Mouse (Mus musculus) urinary bladder, adult 18-20 months (tissue): ENCODE data around the gene Olfr575.

Experiments
- DNase-seq, 2 experiments: peaks; one replicate each; pipeline ENCODE4 v3.0.0; 2022; ENCODE audit warnings: low spot score in 2 of 2, mixed read lengths in 2 of 2

Olfr575 gene

DNA sequence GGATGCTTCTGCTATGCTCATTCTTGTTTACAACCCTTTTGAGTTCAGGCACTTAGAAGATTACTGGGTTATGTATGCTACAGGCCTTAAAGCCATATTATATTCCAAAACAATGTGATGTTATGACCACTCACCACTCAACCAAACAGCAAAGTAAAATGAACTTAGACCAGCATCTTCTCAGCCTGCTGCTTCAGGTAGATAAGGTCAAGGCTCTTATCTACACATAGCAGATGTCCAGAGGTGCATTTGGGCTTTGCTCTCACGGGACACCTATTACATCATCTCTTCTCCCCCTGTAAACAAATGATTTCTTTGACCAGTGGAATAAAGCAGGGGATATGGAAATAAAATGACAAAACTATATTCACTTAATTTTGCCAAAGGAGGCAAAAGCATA lies at the start of gene Olfr575:
Gene Olfr575 (minus strand): TSS at position 183 of the 400 bp plus-strand sequence.
- DNase-seq = no peak

DNA sequence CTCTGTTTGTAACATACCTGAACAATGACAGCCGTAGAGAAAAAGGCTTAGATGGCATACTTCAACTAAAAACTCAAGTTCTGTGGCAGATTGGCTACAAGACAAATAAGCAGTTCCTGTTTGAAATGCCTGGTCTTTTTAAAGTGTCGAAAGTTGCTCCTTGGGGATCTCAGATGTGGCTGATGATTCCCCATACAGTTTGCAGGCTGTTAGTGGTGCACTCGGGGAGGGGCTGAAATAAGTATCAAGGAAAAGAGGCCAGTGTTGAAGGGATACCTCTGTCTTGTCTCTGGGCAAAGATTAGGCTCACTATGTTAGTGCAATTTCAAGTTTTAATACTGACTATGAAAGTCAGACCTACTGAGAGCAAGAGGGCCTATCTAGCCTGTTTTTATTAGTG lies 30.6 kb upstream of the Olfr575 start, which contains the start of gene Olfr578:
Gene Olfr578 (minus strand): TSS at position 101 of the 400 bp plus-strand sequence.
- no peak for DNase-seq

DNA sequence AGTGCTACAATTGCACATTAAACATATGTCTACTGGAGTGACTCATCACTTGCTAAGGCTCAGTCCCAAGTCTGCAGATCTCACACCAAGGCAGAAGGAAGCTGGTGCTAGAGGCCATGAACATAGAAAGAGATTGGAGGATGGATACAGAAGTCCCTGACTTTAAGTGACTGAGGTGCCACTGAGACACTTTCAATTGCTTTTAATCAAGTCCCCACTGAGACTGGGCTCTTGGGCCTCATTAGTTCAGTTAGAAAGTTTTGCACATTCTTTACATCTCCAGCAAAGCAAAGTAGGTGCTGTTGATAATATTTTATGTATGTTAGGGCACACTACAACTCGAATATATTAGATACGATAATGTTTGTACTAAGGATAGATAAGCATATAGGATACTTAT lies 17.3 kb upstream of the Olfr575 start, which contains the start of gene Olfr577:
Gene Olfr577 (minus strand): TSS at position 101 of the 400 bp plus-strand sequence.
- no peak for DNase-seq

- no peak for DNase-seq
Observed at GRCm38 (mm10) chr7:102974399-102974798, 15.8 kb upstream of the Olfr575 start.

DNA sequence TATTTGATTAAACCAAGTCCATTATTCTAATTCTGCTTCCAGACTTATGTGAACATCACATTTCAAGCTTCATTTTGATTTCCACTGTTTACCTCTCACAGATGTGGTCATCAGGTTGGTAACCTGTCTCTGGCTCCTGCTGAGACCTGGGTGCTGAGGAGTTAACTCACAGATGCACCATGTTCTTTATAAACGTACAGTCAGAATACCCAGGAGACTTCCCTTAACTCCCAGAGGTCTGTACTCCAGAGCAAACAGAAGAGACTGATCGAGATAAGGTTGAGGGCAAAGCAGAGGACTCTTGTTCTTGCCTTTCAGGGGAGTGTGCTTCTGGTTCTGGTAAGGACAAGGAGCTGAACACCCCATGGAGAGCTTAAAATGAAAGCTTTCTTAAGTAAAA lies 3.8 kb upstream of the Olfr575 start, which contains the start of gene Olfr576:
Gene Olfr576 (plus strand): TSS at position 301 of the 400 bp plus-strand sequence.
- no peak for DNase-seq

GRCm38 (mm10) chr7:102958137-102958536 lies 438 bp downstream of the Olfr575 start:
- DNase-seq = no peak

DNA sequence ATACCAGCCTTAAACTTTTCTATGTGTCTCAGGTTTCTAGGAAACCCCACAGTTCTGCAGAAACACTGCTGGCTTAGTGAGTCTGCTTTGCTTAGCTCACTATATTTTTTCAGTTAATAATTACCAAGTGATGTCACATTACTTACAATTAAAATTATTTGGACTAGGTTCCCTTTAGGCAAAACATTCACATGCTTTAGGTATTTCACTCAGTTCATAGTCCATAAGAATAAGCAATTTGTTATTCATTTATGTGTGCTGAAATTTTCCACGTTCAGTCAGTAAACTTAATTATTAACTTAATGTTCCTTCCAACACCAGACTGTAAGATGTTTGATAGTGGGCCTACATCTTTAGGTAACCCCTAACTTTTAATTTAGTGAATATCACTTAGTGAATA lies 7.8 kb downstream of the Olfr575 start:
- DNase-seq = no peak

- no peak for DNase-seq
Observed at GRCm38 (mm10) chr7:102948167-102948566, 10.4 kb downstream of the Olfr575 start, which contains the start of gene Olfr574. TSS of gene Olfr574 (plus strand) at chr7:102948467.

DNA sequence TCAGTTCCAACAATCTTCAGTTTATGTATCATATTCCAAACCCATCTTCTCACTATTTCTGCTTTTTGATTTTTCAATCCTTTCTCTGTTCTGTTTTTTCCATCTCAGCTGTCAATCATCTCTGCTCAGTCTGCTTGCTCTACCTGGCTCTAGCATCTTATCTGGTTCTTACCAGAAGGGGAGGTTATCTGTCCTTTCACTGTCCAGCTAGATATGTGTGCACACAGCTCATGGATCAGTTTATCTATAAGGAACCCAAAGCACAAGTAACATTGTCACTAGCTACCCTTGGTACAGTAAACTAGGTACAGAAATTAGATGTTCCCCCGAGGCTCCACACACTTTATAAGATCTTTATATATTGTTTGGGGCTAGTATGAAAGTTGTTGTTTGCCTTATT lies 15.2 kb downstream of the Olfr575 start:
- DNase-seq = no peak

GRCm38 (mm10) chr7:102942475-102942874 lies 16.1 kb downstream of the Olfr575 start, which contains the start of gene Olfr573-ps1:
TSS of gene Olfr573-ps1 (minus strand) at chr7:102942575.
- DNase-seq = no peak

DNA sequence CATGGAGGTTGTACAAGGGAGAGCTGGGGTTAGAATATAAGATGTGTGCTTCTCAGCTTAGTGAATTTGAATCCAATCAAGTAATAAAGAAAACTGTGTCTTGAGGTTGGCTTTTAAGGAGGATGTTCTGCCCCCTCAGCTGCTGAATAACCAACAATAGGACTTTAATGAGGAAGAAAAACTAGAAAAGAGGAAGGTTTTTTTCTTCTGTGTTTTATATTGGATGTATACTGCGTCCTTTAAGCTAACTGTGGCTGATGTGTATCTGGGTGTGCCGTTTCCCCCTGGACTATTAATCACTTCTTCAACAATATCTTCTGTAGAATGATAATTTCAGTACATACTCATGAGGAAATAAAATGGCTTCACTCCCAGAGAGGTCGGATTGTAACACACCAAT lies 31.5 kb downstream of the Olfr575 start:
- no peak for DNase-seq

- no peak for DNase-seq
Observed at GRCm38 (mm10) chr7:102924109-102924508, 34.5 kb downstream of the Olfr575 start, which contains the start of gene Olfr572. TSS of gene Olfr572 (plus strand) at chr7:102924409.

- no peak for DNase-seq
Observed at GRCm38 (mm10) chr7:102919632-102920031, 38.9 kb downstream of the Olfr575 start.

DNA sequence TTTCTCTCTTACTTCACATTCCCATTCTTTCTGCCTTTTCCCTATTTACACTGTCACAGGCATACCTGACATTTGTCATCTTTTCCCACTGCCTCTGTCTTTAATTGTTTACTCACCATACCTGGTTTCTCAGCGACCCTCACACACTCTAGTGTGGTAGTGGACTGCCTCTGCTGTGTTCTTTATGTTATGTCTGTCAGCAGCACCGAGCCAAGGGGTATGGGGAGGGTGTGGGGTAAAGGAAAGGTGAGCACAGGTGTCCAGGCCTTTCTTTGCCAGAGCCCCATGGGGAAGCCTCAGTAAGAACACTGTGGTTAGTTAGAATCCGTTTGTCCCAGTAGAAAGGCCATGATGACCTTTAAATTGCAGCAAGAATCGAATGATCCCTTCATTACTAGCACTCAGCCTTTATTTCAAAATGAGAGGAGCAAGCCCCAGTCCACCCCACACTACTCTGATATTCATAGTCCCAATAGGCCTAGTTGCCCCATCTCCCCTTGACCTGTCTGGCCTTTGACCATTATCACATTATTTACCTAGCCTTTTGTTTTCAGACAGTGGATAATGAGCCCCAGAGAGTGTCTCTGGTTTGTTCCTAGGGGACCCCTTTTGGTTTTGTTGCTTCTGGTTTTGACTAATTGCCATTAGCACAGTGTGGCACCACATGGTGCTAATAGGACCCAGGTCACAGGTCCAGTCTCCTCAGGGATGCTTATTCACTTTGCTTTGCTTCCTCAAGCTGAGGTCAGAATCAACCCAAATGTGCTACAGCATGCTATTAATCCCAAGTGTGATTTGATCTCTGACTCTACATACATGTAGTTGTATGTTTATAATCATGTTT lies 41.3 kb downstream of the Olfr575 start, which contains the start of gene Olfr571:
Gene Olfr571 (minus strand): TSS at position 505 of the 844 bp plus-strand sequence.
- DNase-seq = no peak

DNA sequence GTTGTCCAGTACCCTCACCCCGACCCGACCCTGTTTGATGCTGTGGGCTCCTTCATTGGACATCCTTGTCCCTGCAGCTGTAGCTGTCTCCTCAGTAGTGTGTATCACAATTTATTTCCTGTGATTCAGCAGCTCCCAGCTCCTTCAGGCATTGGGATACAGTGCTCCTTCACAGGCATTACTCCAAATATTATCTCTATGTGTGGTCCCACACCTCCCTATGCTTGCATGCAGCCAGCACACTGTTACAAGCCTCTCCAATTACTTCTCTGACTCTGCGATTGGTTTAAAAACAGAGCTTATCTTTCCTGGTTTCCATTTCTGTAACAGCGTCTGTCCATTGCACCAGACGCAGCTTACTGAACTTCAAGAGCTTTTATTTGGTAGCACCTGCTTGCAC lies 42.2 kb downstream of the Olfr575 start:
- no peak for DNase-seq

DNA sequence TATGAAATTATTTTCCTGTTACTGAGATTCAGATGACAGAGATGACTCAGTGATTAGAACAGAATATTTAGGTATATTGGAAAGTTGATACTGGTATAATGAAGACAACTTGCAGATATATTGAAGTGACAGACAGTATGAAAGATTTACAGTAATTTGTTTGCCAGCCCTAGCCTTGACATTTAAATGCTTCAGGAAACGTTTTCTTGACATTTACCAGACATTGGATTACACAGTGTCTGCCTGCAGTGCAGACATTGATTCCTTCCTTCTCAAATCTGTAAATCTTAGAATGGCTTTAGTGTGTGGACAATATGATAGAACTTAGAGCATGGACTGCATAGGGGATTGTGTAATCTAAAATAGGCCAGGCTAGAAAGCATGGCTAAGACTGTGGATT lies 43.3 kb downstream of the Olfr575 start:
- no peak for DNase-seq
